Mouse (Mus musculus) lung, adult 2 months (tissue): ENCODE measurements around the gene Ccdc115. TPM values are rescaled to one million over a fixed set of nuclear protein-coding genes. Genes with fewer than 3 reads are reported as not detected.
A peak's percentile ranks its signal among the peaks of the same experiment; 100 is the strongest.

Source experiments
- DNase-seq: peaks from one replicate; pipeline ENCODE4 v3.0.0; 2022
- H3K4me1 ChIP-seq: fragments of 200-500 bp; 2 replicates; pipeline ENCODE4 v1.6.1; 2011; ENCODE audit warnings: low read length; ENCODE audit not compliant: control insufficient read depth, insufficient read depth
- H3K4me3 ChIP-seq: fragments of 200-500 bp; replicated peaks from 2 replicates; pipeline ENCODE3; 2011; ENCODE audit warnings: low read depth, mild to moderate bottlenecking, control low read depth, low read length; ENCODE audit errors: extremely low read depth
- CTCF ChIP-seq: fragments of 200-500 bp; IDR thresholded peaks from 2 replicates; pipeline ENCODE4 v1.5.1; 2011; ENCODE audit warnings: mild to moderate bottlenecking, low read length, control low read depth; ENCODE audit not compliant: insufficient read depth
- POLR2A ChIP-seq: fragments of 200-500 bp; IDR thresholded peaks from 2 replicates; pipeline ENCODE4 v1.6.1; 2011; ENCODE audit warnings: low read depth, mild to moderate bottlenecking, control low read depth, low read length, borderline replicate concordance; ENCODE audit errors: extremely low read depth
- WGBS: fragments of 180-500 bp; shearing (Covaris S2); methylation state at CpG from one replicate; pipeline ENCODE4 v1.1.7; 2018; 5-methylcytosine and 5-hydroxymethylcytosine counted together
- polyA plus RNA-seq: library from polyadenylated mRNA; depleted of rRNA; stranded (reverse); fragments of >200 nt; gene quantifications from 2 replicates; pipeline ENCODE4 v1.2.3, GENCODE M21; 2012; rRNA removed

The Ccdc115 gene
- polyA plus RNA-seq, 1 experiment, result 21.9 TPM

GRCm38 (mm10) chr1:34430981-34431380 lies 8.5 kb downstream of the Ccdc115 start:
- WGBS, result 97% methylated on average over 3 of the region's 3 CpGs
- DNase-seq, result no peak
- TF ChIP-seq CTCF (no peak), POLR2A (no peak)
- Histone ChIP-seq H3K4me1 (peaks cover 4% of the 10 kb centered on the region), H3K4me3 (no peak overlapping the region)

GRCm38 (mm10) chr1:34429281-34429680 lies 10.2 kb downstream of the Ccdc115 start:
- Histone ChIP-seq H3K4me3 (no peak overlapping the region), H3K4me1 (peaks cover 4% of the 10 kb centered on the region)
- TF ChIP-seq POLR2A, result no peak
- no peak for TF ChIP-seq CTCF
- 96% methylated on average over 4 of the region's 4 CpGs for whole genome bisulfite sequencing
- no peak for DNase-seq

- no peak for TF ChIP-seq CTCF
- TF ChIP-seq POLR2A, result no peak
- Histone ChIP-seq H3K4me3 (no peak overlapping the region), H3K4me1 (no peaks in the 10 kb centered on the region)
- no peak for DNase-seq
- WGBS, result 92% methylated on average over 2 of the region's 2 CpGs
Measured at GRCm38 (mm10) chr1:34428466-34428865, 11.0 kb downstream of the Ccdc115 start.

GRCm38 (mm10) chr1:34399182-34399953 lies 40.1 kb downstream of the Ccdc115 start:
- 41% methylated on average over 11 of the region's 11 CpGs for WGBS
- Histone ChIP-seq H3K4me3 (no peak overlapping the region), H3K4me1 (no peaks in the 10 kb centered on the region)
- no peak for TF ChIP-seq CTCF
- DNase-seq, result no peak

GRCm38 (mm10) chr1:34396321-34396720 lies 43.2 kb downstream of the Ccdc115 start:
- DNase-seq, result no peak
- TF ChIP-seq POLR2A (no peak), CTCF (no peak)
- no peaks in the 10 kb centered on the region for H3K4me1 ChIP-seq
- WGBS, result 83% methylated on average over 4 of the region's 4 CpGs
- no peak overlapping the region for H3K4me3 ChIP-seq

- no peak for DNase-seq
- H3K4me3 ChIP-seq, result no peak overlapping the region
- no peak for TF ChIP-seq CTCF
- TF ChIP-seq POLR2A, result no peak
- 0 out of 2 replicates have a peak, but pooled peaks cover 4% of the 10 kb centered on the region for H3K4me1 ChIP-seq
- WGBS, result 26% methylated on average over 6 of the region's 6 CpGs
Measured at GRCm38 (mm10) chr1:34389234-34389891, 50.1 kb downstream of the Ccdc115 start.

- no peak for TF ChIP-seq CTCF
- no peak for TF ChIP-seq POLR2A
- H3K4me1 ChIP-seq, result 0 out of 2 replicates have a peak, but pooled peaks cover 4% of the 10 kb centered on the region
- peak; percentile 12 for DNase-seq
- 42% methylated on average over 11 of the region's 11 CpGs for WGBS
- H3K4me3 ChIP-seq, result peak overlapping the region; percentile 46
Measured at GRCm38 (mm10) chr1:34388849-34389233, 50.6 kb downstream of the Ccdc115 start.

- H3K4me3 ChIP-seq, result no peak overlapping the region
- 0 out of 2 replicates have a peak, but pooled peaks cover 4% of the 10 kb centered on the region for H3K4me1 ChIP-seq
- WGBS, result 62% methylated on average over 12 of the region's 12 CpGs
- no peak for DNase-seq
- TF ChIP-seq POLR2A (no peak), CTCF (no peak)
Measured at GRCm38 (mm10) chr1:34387346-34388327, 51.8 kb downstream of the Ccdc115 start.

Other genes starting within 250 kb of the Ccdc115 start
- 29.2 and 45.3 TPM in 2 replicates for gene Imp4, start 179 bp upstream of the Ccdc115 start, polyA plus RNA-seq
- 95.1 and 177 TPM in 2 replicates for gene Ptpn18, start 20.1 kb upstream of the Ccdc115 start, polyA plus RNA-seq
- gene Prss39, start 58.7 kb upstream of the Ccdc115 start, polyA plus RNA-seq, result 0.14 TPM in 1 of 2 replicates, not detected in the other
- gene Cfc1, start 96.0 kb upstream of the Ccdc115 start, polyA plus RNA-seq, result not detected in 2 replicates
- not detected in 2 replicates for gene Prss40, start 121.3 kb upstream of the Ccdc115 start, polyA plus RNA-seq
- gene Amer3, start 140.0 kb upstream of the Ccdc115 start, polyA plus RNA-seq, result not detected in 2 replicates